Mouse (Mus musculus): ENCODE results near the gene Dusp19. TPM values are rescaled to one million over a fixed set of nuclear protein-coding genes. Genes with fewer than 3 reads are reported as not detected.
A peak's percentile ranks its signal among the peaks of the same experiment; 100 is the strongest.

Gene Dusp19
- polyA plus RNA-seq, 2 experiments, result 15.0 to 19.1 TPM

GRCm38 (mm10) chr2:80667396-80667964 lies 50.6 kb downstream of the Dusp19 start:
- Histone ChIP-seq H3K9ac (ENCODE audit: low read depth, low read length, severe bottlenecking) (no peak overlapping the region), H3K4me3 (replicated peaks; ENCODE audit: low read length) (no peak overlapping the region), H3K9me3 (ENCODE audit: control insufficient read depth, low read length) (no peaks in the 10 kb centered on the region), H3K27ac (replicated peaks; ENCODE audit: low read depth, low read length) (no peak overlapping the region), H3K4me1 (ENCODE audit: control insufficient read depth, insufficient read depth, low read length) (no peaks in the 10 kb centered on the region), H3K36me3 (ENCODE audit: control insufficient read depth, insufficient read depth, low read length) (peaks cover 16% of the 10 kb centered on the region; the same call in 1 of the 2 replicates), H3K4me2 (replicated peaks; ENCODE audit: low read depth, low read length, severe bottlenecking) (no peak overlapping the region), H3K27me3 (ENCODE audit: control insufficient read depth, insufficient read depth, low read length) (no peaks in the 10 kb centered on the region)
- no peak for DNase-seq (ENCODE audit: low spot score)
- no peak for TF ChIP-seq POLR2A (IDR thresholded peaks at IDR 0.05; ENCODE audit: borderline replicate concordance, extremely low read depth, insufficient read depth, insufficient read length)
- ATAC-seq (ENCODE audit: low FRiP score, low read depth), result no peak
- WGBS, result 85% methylated on average over 5 of the region's 5 CpGs

GRCm38 (mm10) chr2:80669868-80670666 lies 53.2 kb downstream of the Dusp19 start:
- Histone ChIP-seq H3K27me3 (ENCODE audit: control insufficient read depth, insufficient read depth, low read length) (no peaks in the 10 kb centered on the region), H3K4me3 (replicated peaks; ENCODE audit: low read length) (no peak overlapping the region), H3K4me1 (ENCODE audit: control insufficient read depth, insufficient read depth, low read length) (no peaks in the 10 kb centered on the region), H3K4me2 (replicated peaks; ENCODE audit: low read depth, low read length, severe bottlenecking) (no peak overlapping the region), H3K27ac (replicated peaks; ENCODE audit: low read depth, low read length) (no peak overlapping the region), H3K9ac (ENCODE audit: low read depth, low read length, severe bottlenecking) (no peak overlapping the region), H3K36me3 (ENCODE audit: control insufficient read depth, insufficient read depth, low read length) (peaks cover 11% of the 10 kb centered on the region; the same call in 1 of the 2 replicates), H3K9me3 (ENCODE audit: control insufficient read depth, low read length) (no peaks in the 10 kb centered on the region)
- TF ChIP-seq POLR2A (IDR thresholded peaks at IDR 0.05; ENCODE audit: borderline replicate concordance, extremely low read depth, insufficient read depth, insufficient read length), result no peak
- DNase-seq (ENCODE audit: low spot score) (no peak), ATAC-seq (ENCODE audit: low FRiP score, low read depth) (no peak)
- WGBS, result 71% methylated on average over 11 of the region's 11 CpGs

GRCm38 (mm10) chr2:80678803-80679202 lies 62.0 kb downstream of the Dusp19 start:
- H3K9ac ChIP-seq (ENCODE audit: low read depth, low read length, severe bottlenecking), result no peak overlapping the region
- no peaks in the 10 kb centered on the region for H3K4me1 ChIP-seq (ENCODE audit: control insufficient read depth, insufficient read depth, low read length)
- ATAC-seq (ENCODE audit: low FRiP score, low read depth), result no peak
- no peak overlapping the region for H3K4me3 ChIP-seq (replicated peaks; ENCODE audit: low read length)
- H3K27ac ChIP-seq (replicated peaks; ENCODE audit: low read depth, low read length), result no peak overlapping the region
- TF ChIP-seq POLR2A (IDR thresholded peaks at IDR 0.05; ENCODE audit: borderline replicate concordance, extremely low read depth, insufficient read depth, insufficient read length), result no peak
- DNase-seq (ENCODE audit: low spot score), result no peak
- H3K4me2 ChIP-seq (replicated peaks; ENCODE audit: low read depth, low read length, severe bottlenecking), result no peak overlapping the region
- WGBS, result 85% methylated on average over 8 of the region's 8 CpGs
- no peaks in the 10 kb centered on the region for H3K27me3 ChIP-seq (ENCODE audit: control insufficient read depth, insufficient read depth, low read length)
- no peaks in the 10 kb centered on the region for H3K9me3 ChIP-seq (ENCODE audit: control insufficient read depth, low read length)
- H3K36me3 ChIP-seq (ENCODE audit: control insufficient read depth, insufficient read depth, low read length), result no peaks in the 10 kb centered on the region

MicroRNA genes within 50 kb of the gene (microRNA counts, 519-probe panel; counts per million panel counts)
- microRNA mmu-miR-684, result 1,882 counts per million, percentile 21 among the panel's probes with 10 or more counts

Small RNA genes within 50 kb of the gene (microRNA-seq; reads per million reads assigned to microRNA genes)
- not detected for gene Mir684-1

Other genes with a start within 250 kb of the Dusp19 start
- 13.9 and 17.2 TPM in 2 replicates for gene Frzb, start 169.4 kb upstream of the Dusp19 start, polyA plus RNA-seq (2012; rRNA removed)
- 10.5 and 10.8 TPM in 2 replicates for gene Frzb, start 169.4 kb upstream of the Dusp19 start, polyA plus RNA-seq (2014; fragmentation: Nextera tagmentation; extraction: Ambion mirVana)
- 69.6 and 72.7 TPM in 2 replicates for gene Nckap1, start 35.7 kb upstream of the Dusp19 start, polyA plus RNA-seq (2012; rRNA removed)
- gene Nckap1, start 35.7 kb upstream of the Dusp19 start, polyA plus RNA-seq (2014; fragmentation: Nextera tagmentation; extraction: Ambion mirVana), result 62.8 and 66.5 TPM in 2 replicates
- 43.2 and 65.4 TPM in 2 replicates for gene Nup35, start 191 bp downstream of the Dusp19 start, polyA plus RNA-seq (2012; rRNA removed)
- 43.3 and 43.7 TPM in 2 replicates for gene Nup35, start 191 bp downstream of the Dusp19 start, polyA plus RNA-seq (2014; fragmentation: Nextera tagmentation; extraction: Ambion mirVana)

All from limb, embryonic 14.5 days (tissue).